In the genomic region with DNA sequence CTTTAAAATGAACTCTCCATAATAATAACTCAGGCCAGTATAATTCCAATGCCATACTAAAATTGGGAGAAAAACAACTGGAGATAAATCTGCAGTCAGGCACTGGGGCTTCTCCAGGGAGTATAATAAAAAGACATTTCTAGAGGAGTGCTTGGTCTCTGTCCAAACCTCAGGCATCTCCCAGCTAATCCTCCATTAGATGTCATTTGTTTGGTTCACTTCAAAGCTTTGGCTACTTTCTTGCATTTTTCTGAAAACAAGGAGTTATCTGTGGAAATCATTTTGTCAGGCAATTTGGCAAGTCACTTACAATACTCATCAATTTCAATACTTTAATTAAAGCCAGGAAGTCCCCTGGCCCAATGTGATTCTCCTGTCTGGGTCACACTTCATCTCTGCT, we compare ENCODE assay signal across 12 mouse cellular contexts.
"Had no signal": no experiment of that assay in that cellular context is flagged by ENCODE, and none has a peak within 500 bp of the region (broad histone marks: within the 10 kb centered on the region; RNA-seq: fewer than 3 reads in every experiment).

No protein-coding gene starts in this region.

- H3K27me3 ChIP-seq: limb, embryonic 13.5 days; midbrain, embryonic 12.5 days; neural tube, embryonic 15.5 days had no signal

- H3K36me3 ChIP-seq: limb, embryonic 13.5 days; midbrain, embryonic 12.5 days; neural tube, embryonic 15.5 days had no signal

- H3K9me3 ChIP-seq: limb, embryonic 13.5 days; midbrain, embryonic 12.5 days; neural tube, embryonic 15.5 days had no signal

- ATAC-seq: hindbrain, embryonic 16.5 days had no signal

- H3K4me1 ChIP-seq: limb, embryonic 13.5 days had no signal

- H3K4me2 ChIP-seq: limb, embryonic 13.5 days; midbrain, embryonic 12.5 days; neural tube, embryonic 15.5 days had no signal

- DNase-seq: kidney, adult 9 months; left cerebral cortex, postnatal 4 days; lung, adult 18-20 months; right cerebral cortex, adult 18-20 months; right cerebral cortex, postnatal 25 days; thymus, postnatal 36 days had no signal

- H3K4me3 ChIP-seq: limb, embryonic 13.5 days; midbrain, embryonic 12.5 days; myocyte; neural tube, embryonic 15.5 days had no signal

- H3K9ac ChIP-seq: limb, embryonic 13.5 days; liver, embryonic 14.5 days; midbrain, embryonic 12.5 days; neural tube, embryonic 15.5 days had no signal

- H3K27ac ChIP-seq: limb, embryonic 13.5 days; liver, embryonic 14.5 days; midbrain, embryonic 12.5 days; neural tube, embryonic 15.5 days had no signal
